Mouse (Mus musculus) hindbrain, postnatal 0 days (tissue): Measurements from ENCODE around the gene Mau2. TPM values are rescaled to one million over a fixed set of nuclear protein-coding genes. Genes with fewer than 3 reads are reported as not detected.

Experiments used
- ATAC-seq: fragments of 200-750 bp; cut with Nextera tagmentation; 2 replicates; pipeline ENCODE4 v1.8.0; 2017; ENCODE audit warnings: mild to moderate bottlenecking, moderate TSS enrichment, moderate library complexity
- DNase-seq: peaks from one replicate; pipeline ENCODE4 v3.0.0-alpha.2; 2015; ENCODE audit warnings: low spot score
- H3K27ac ChIP-seq: fragments of 300-500 bp; sonication (generic); 2 replicates; pipeline ENCODE4 v1.5.1; 2014; ENCODE audit warnings: mild to moderate bottlenecking
- H3K27me3 ChIP-seq: fragments of 300-500 bp; sonication (generic); 2 replicates; pipeline ENCODE4 v1.6.1; 2014; ENCODE audit warnings: low read length, mixed read lengths; ENCODE audit not compliant: insufficient read depth
- H3K36me3 ChIP-seq: fragments of 300-500 bp; sonication (generic); 2 replicates; pipeline ENCODE4 v1.6.1; 2014; ENCODE audit warnings: low read length, mixed read lengths; ENCODE audit not compliant: insufficient read depth
- H3K4me1 ChIP-seq: fragments of 300-500 bp; sonication (generic); 2 replicates; pipeline ENCODE4 v1.6.1; 2014; ENCODE audit warnings: antibody characterized with exemption, low read length, mixed read lengths; ENCODE audit not compliant: insufficient read depth
- H3K4me2 ChIP-seq: fragments of 300-500 bp; sonication (generic); 2 replicates; pipeline ENCODE4 v1.6.1; 2014; ENCODE audit warnings: low read depth, mild to moderate bottlenecking, low read length, moderate library complexity, mixed read lengths
- H3K4me3 ChIP-seq: fragments of 300-500 bp; sonication (generic); 2 replicates; pipeline ENCODE4 v1.5.1; 2014; ENCODE audit warnings: low read length
- H3K9ac ChIP-seq: fragments of 300-500 bp; sonication (generic); replicated peaks from 2 replicates; pipeline ENCODE4 v1.6.1; 2014; ENCODE audit warnings: mild to moderate bottlenecking, low read length, moderate library complexity, mixed read lengths
- H3K9me3 ChIP-seq: fragments of 300-500 bp; sonication (generic); 2 replicates; pipeline ENCODE4 v1.6.1; 2016; ENCODE audit warnings: low read length, mixed read lengths
- CTCF ChIP-seq: IDR thresholded peaks from 2 replicates; pipeline ENCODE4 v1.5.1; 2016; ENCODE audit warnings: antibody characterized with exemption, control low read depth, low read depth
- WGBS: fragments of 180-500 bp; shearing (Covaris S2); extraction: QIAGEN DNeasy Blood & Tissue Kit; methylation state at CpG from one replicate; pipeline ENCODE4 v1.1.7; 2014; 5-methylcytosine and 5-hydroxymethylcytosine counted together
- polyA plus RNA-seq: library from polyadenylated mRNA; unstranded; fragments of >200 nt; fragmentation: Nextera tagmentation; extraction: Ambion mirVana; gene quantifications from 2 replicates; pipeline ENCODE4 v1.2.1, GENCODE M21; 2015
- total RNA-seq: library from RNA; depleted of rRNA; stranded (reverse); fragments of >200 nt; gene quantifications from 2 replicates; pipeline ENCODE4 v1.2.3, GENCODE M21; 2014; rRNA removed

Gene Mau2
- total and polyA plus RNA-seq, 2 experiments from 2014 or later = 50.3 to 172 TPM

- DNase-seq = no peak
- H3K27me3 ChIP-seq = no peaks in the 10 kb centered on the region
- no peak for ATAC-seq
- H3K4me1 ChIP-seq = peaks cover 8% of the 10 kb centered on the region; the same call in 1 of the 2 replicates
- H3K9me3 ChIP-seq = no peaks in the 10 kb centered on the region
- no peak for TF ChIP-seq CTCF
- H3K9ac ChIP-seq = no peak overlapping the region
- WGBS = 94% methylated on average over 2 of the region's 2 CpGs
- H3K4me2 ChIP-seq = no peak overlapping the region
- H3K36me3 ChIP-seq = no peaks in the 10 kb centered on the region
- H3K4me3 ChIP-seq = no peak overlapping the region
- no peak overlapping the region for H3K27ac ChIP-seq
Observed at GRCm38 (mm10) chr8:69970880-69971279, 71.7 kb downstream of the Mau2 start.

- Histone ChIP-seq H3K4me3 (no peak overlapping the region), H3K9me3 (no peaks in the 10 kb centered on the region), H3K4me1 (no peaks in the 10 kb centered on the region), H3K9ac (no peak overlapping the region), H3K4me2 (no peak overlapping the region), H3K27ac (no peak overlapping the region), H3K27me3 (no peaks in the 10 kb centered on the region), H3K36me3 (no peaks in the 10 kb centered on the region)
- ATAC-seq (no peak), DNase-seq (no peak)
- WGBS = 64% methylated on average over 4 of the region's 4 CpGs
- no peak for TF ChIP-seq CTCF
Observed at GRCm38 (mm10) chr8:69967291-69967933, 75.1 kb downstream of the Mau2 start.

Other genes with a start within 250 kb of the Mau2 start
- gene Gmip, start 234.1 kb downstream of the Mau2 start, total RNA-seq = 28.8 and 42.7 TPM in 2 replicates
- 23.6 and 27.9 TPM in 2 replicates for gene Gmip, start 234.1 kb downstream of the Mau2 start, polyA plus RNA-seq
- gene Lpar2, start 220.3 kb downstream of the Mau2 start, total RNA-seq = 5.2 and 5.4 TPM in 2 replicates
- gene Lpar2, start 220.3 kb downstream of the Mau2 start, polyA plus RNA-seq = 0.45 and 0.50 TPM in 2 replicates
- 46.5 and 86.4 TPM in 2 replicates for gene Pbx4, start 210.2 kb downstream of the Mau2 start, total RNA-seq
- 81.9 and 88.5 TPM in 2 replicates for gene Pbx4, start 210.2 kb downstream of the Mau2 start, polyA plus RNA-seq
- gene Cilp2, start 155.0 kb downstream of the Mau2 start, total RNA-seq = 14.3 and 19.2 TPM in 2 replicates
- 6.9 and 7.2 TPM in 2 replicates for gene Cilp2, start 155.0 kb downstream of the Mau2 start, polyA plus RNA-seq
- 1.6 and 1.8 TPM in 2 replicates for gene Tssk6, start 140.6 kb downstream of the Mau2 start, total RNA-seq
- gene Tssk6, start 140.6 kb downstream of the Mau2 start, polyA plus RNA-seq = 3.7 and 4.3 TPM in 2 replicates
- 61.0 and 91.4 TPM in 2 replicates for gene Ndufa13, start 140.2 kb downstream of the Mau2 start, total RNA-seq
- gene Ndufa13, start 140.2 kb downstream of the Mau2 start, polyA plus RNA-seq = 269 and 275 TPM in 2 replicates
- gene Yjefn3, start 140.0 kb downstream of the Mau2 start, total RNA-seq = 8.4 and 10.7 TPM in 2 replicates
- 13.3 and 13.8 TPM in 2 replicates for gene Yjefn3, start 140.0 kb downstream of the Mau2 start, polyA plus RNA-seq
- 38.4 and 41.9 TPM in 2 replicates for gene Gatad2a, start 46.4 kb downstream of the Mau2 start, total RNA-seq
- 23.4 and 23.6 TPM in 2 replicates for gene Gatad2a, start 46.4 kb downstream of the Mau2 start, polyA plus RNA-seq
- gene Sugp1, start 79 bp upstream of the Mau2 start, total RNA-seq = 15.1 and 15.4 TPM in 2 replicates
- gene Sugp1, start 79 bp upstream of the Mau2 start, polyA plus RNA-seq = 42.9 and 47.1 TPM in 2 replicates
- 0.25 TPM in 1 of 2 replicates, not detected in the other for gene Tm6sf2, start 30.2 kb upstream of the Mau2 start, total RNA-seq
- 0.19 and 0.37 TPM in 2 replicates for gene Tm6sf2, start 30.2 kb upstream of the Mau2 start, polyA plus RNA-seq
- gene Hapln4, start 40.7 kb upstream of the Mau2 start, total RNA-seq = 2.0 and 4.5 TPM in 2 replicates
- gene Hapln4, start 40.7 kb upstream of the Mau2 start, polyA plus RNA-seq = 2.5 and 2.9 TPM in 2 replicates
- gene Ncan, start 78.1 kb upstream of the Mau2 start, total RNA-seq = 429 and 473 TPM in 2 replicates
- 155 and 183 TPM in 2 replicates for gene Ncan, start 78.1 kb upstream of the Mau2 start, polyA plus RNA-seq
- 6.1 and 9.4 TPM in 2 replicates for gene Nr2c2ap, start 88.6 kb upstream of the Mau2 start, total RNA-seq
- 48.5 and 50.2 TPM in 2 replicates for gene Nr2c2ap, start 88.6 kb upstream of the Mau2 start, polyA plus RNA-seq
- 13.8 and 20.5 TPM in 2 replicates for gene Rfxank, start 96.4 kb upstream of the Mau2 start, total RNA-seq
- 8.4 and 9.7 TPM in 2 replicates for gene Rfxank, start 96.4 kb upstream of the Mau2 start, polyA plus RNA-seq
- 71.4 and 74.0 TPM in 2 replicates for gene Borcs8, start 96.8 kb upstream of the Mau2 start, total RNA-seq
- 47.5 and 55.0 TPM in 2 replicates for gene Borcs8, start 96.8 kb upstream of the Mau2 start, polyA plus RNA-seq
- 0.40 and 0.52 TPM in 2 replicates for gene Mef2b, start 97.0 kb upstream of the Mau2 start, total RNA-seq
- gene Mef2b, start 97.0 kb upstream of the Mau2 start, polyA plus RNA-seq = 0.90 and 1.1 TPM in 2 replicates
- gene Tmem161a, start 129.6 kb upstream of the Mau2 start, total RNA-seq = 53.7 and 72.4 TPM in 2 replicates
- 45.2 and 46.4 TPM in 2 replicates for gene Tmem161a, start 129.6 kb upstream of the Mau2 start, polyA plus RNA-seq
- 12.0 and 17.1 TPM in 2 replicates for gene Slc25a42, start 169.6 kb upstream of the Mau2 start, total RNA-seq
- 8.2 and 8.3 TPM in 2 replicates for gene Slc25a42, start 169.6 kb upstream of the Mau2 start, polyA plus RNA-seq
- 123 and 128 TPM in 2 replicates for gene Sugp2, start 191.5 kb upstream of the Mau2 start, total RNA-seq
- 56.7 and 61.4 TPM in 2 replicates for gene Sugp2, start 191.5 kb upstream of the Mau2 start, polyA plus RNA-seq
- 108 TPM in 2 replicates for gene Armc6, start 191.7 kb upstream of the Mau2 start, total RNA-seq
- 96.4 and 102 TPM in 2 replicates for gene Armc6, start 191.7 kb upstream of the Mau2 start, polyA plus RNA-seq
- gene Homer3, start 240.1 kb upstream of the Mau2 start, total RNA-seq = 40.3 and 42.3 TPM in 2 replicates
- 20.4 and 21.2 TPM in 2 replicates for gene Homer3, start 240.1 kb upstream of the Mau2 start, polyA plus RNA-seq